Mouse (Mus musculus): ENCODE data around the gene A630076J17Rik.

The A630076J17Rik gene

GRCm38 (mm10) chr3:107230527-107230926, at the start of gene A630076J17Rik:
A630076J17Rik (plus strand) TSS chr3:107230614.
- DNase-seq (ENCODE audit: low spot score in 2 of 2) = no peak

- no peak for DNase-seq (ENCODE audit: low spot score in 2 of 2)
Observed at GRCm38 (mm10) chr3:107180860-107181259, 49.6 kb upstream of the A630076J17Rik start.

GRCm38 (mm10) chr3:107182756-107183155, 47.7 kb upstream of the A630076J17Rik start, which contains the start of gene Kcna10:
Kcna10 (plus strand) TSS chr3:107183056.
- no peak for DNase-seq (ENCODE audit: low spot score in 2 of 2)

- peak in 1 of 2 experiments; percentile 31 for DNase-seq (ENCODE audit: low spot score in 2 of 2)
Observed at GRCm38 (mm10) chr3:107183178-107183577, 47.2 kb upstream of the A630076J17Rik start.

GRCm38 (mm10) chr3:107185597-107185996, 44.8 kb upstream of the A630076J17Rik start:
- no peak for DNase-seq (ENCODE audit: low spot score in 2 of 2)

- DNase-seq (ENCODE audit: low spot score in 2 of 2) = no peak
Observed at GRCm38 (mm10) chr3:107187022-107187421, 43.4 kb upstream of the A630076J17Rik start.

GRCm38 (mm10) chr3:107188226-107188899, 42.1 kb upstream of the A630076J17Rik start:
- DNase-seq (ENCODE audit: low spot score in 2 of 2) = peak; percentile 43 to 74

GRCm38 (mm10) chr3:107201310-107202180, 28.9 kb upstream of the A630076J17Rik start:
- DNase-seq (ENCODE audit: low spot score in 2 of 2) = no peak

GRCm38 (mm10) chr3:107204413-107204812, 26.0 kb upstream of the A630076J17Rik start:
- no peak for DNase-seq (ENCODE audit: low spot score in 2 of 2)

GRCm38 (mm10) chr3:107205170-107205569, 25.2 kb upstream of the A630076J17Rik start:
- DNase-seq (ENCODE audit: low spot score in 2 of 2) = no peak

- peak; percentile 57 to 65 for DNase-seq (ENCODE audit: low spot score in 2 of 2)
Observed at GRCm38 (mm10) chr3:107205994-107206393, 24.4 kb upstream of the A630076J17Rik start.

GRCm38 (mm10) chr3:107206490-107207150, 23.8 kb upstream of the A630076J17Rik start:
- no peak for DNase-seq (ENCODE audit: low spot score in 2 of 2)

GRCm38 (mm10) chr3:107207625-107208253, 22.7 kb upstream of the A630076J17Rik start:
- no peak for DNase-seq (ENCODE audit: low spot score in 2 of 2)

- no peak for DNase-seq (ENCODE audit: low spot score in 2 of 2)
Observed at GRCm38 (mm10) chr3:107214606-107215005, 15.8 kb upstream of the A630076J17Rik start.

GRCm38 (mm10) chr3:107216400-107217100, 13.9 kb upstream of the A630076J17Rik start:
- no peak for DNase-seq (ENCODE audit: low spot score in 2 of 2)

- no peak for DNase-seq (ENCODE audit: low spot score in 2 of 2)
Observed at GRCm38 (mm10) chr3:107217101-107217480, 13.3 kb upstream of the A630076J17Rik start.

- DNase-seq (ENCODE audit: low spot score in 2 of 2) = no peak
Observed at GRCm38 (mm10) chr3:107218572-107218971, 11.8 kb upstream of the A630076J17Rik start.

GRCm38 (mm10) chr3:107221608-107222007, 8.8 kb upstream of the A630076J17Rik start, which contains the start of gene Cym:
Cym (minus strand) TSS chr3:107221732.
- DNase-seq (ENCODE audit: low spot score in 2 of 2) = no peak

GRCm38 (mm10) chr3:107223230-107223629, 7.2 kb upstream of the A630076J17Rik start:
- DNase-seq (ENCODE audit: low spot score in 2 of 2) = no peak

- DNase-seq (ENCODE audit: low spot score in 2 of 2) = no peak
Observed at GRCm38 (mm10) chr3:107225820-107226219, 4.6 kb upstream of the A630076J17Rik start.

GRCm38 (mm10) chr3:107229221-107229620, 1.2 kb upstream of the A630076J17Rik start:
- no peak for DNase-seq (ENCODE audit: low spot score in 2 of 2)
